Mouse (Mus musculus) kidney, adult 8-10 months (tissue): ENCODE measurements at regions not wholly inside any gene's neighbourhood (a gene's known extent, or its start where the extent isn't known, plus 50 kb on each side); places are given as distances from the start of the nearest gene placed in this dataset.

ENCODE experiments used
- DNase-seq, 2 experiments: peaks; one replicate each; pipeline ENCODE4 v3.0.0; 2022

GRCm38 (mm10) chr12:74516527-74516926 is 200.3 kb upstream of the Gm11042 start:
- DNase-seq: no peak

DNA sequence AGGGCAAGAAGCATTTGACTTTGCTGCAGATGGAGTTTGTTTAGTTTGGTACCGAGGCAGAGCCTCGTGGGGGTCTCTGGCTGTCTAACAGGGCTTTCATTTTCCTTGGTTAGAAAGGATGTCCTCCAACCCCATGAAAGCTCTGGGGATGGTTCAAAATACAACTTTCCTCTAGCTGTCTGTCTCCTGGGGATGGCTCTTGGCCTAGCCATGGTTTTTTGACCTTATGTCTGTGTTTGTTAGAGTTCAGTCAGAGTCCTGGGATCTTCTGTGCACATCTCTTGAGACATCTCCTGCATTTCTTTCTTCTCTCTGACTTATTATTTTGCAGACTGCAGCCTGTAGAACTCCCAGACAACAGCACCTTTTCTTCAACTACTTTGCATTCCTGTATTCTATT is 186.6 kb upstream of the Gm11042 start:
- no peak for DNase-seq

DNA sequence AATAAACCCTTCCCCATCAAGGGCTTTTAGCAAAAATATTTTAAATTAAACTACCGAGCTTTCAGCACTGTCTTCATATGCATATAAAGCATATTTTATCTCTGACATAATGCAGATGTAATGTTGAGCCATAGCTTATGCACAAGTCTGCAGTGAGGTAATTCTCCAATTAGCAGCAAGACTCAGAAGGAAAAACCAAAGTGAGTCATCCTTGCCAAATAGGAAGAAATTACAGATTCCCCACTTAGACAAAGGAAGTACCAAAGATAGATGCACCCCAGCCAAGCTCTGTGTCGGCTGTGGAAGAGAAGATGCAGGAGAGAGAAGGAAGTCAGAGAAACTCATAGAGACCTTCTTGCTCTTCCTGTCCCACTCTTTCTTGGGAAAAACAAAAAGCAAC is 161.4 kb upstream of the Gm11042 start:
- no peak for DNase-seq

DNA sequence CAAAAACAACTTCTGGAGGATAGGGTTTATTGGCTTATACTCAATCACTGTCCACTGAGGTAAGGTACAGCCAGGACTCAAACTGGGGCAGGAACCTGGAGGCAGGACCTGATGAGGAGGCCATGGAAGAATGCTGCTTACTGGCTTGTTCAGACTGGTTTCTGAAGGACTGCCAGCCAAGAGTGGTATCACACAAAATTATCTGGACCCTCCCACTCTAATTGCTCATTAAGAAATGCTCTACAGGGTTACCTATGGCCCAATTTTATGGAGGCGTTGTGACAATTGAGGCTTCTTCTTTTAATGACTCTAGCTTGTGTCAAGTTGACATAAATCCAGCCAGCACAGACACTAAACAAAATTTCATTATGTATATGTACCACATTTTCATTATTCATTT is 158.5 kb upstream of the Gm11042 start:
- no peak for DNase-seq

DNA sequence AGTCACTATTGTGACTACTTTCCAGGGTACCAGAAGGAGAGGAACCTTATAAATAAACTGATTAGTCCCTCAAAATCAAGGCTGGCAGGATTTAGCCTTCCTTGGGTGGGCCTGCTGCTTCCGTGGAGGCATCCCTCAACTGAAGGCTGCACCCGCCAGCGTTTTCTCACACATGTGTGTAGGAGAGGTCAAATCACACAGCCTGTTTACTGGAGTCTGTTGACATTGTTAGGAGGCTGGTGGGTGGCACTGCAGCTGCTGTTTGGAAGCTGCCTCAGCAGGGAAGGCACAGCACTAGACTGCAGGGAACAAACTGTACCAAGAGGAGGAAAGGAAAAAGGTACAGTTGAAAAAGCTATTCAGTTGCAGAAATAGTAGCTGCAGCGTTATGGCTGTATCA is 142.3 kb upstream of the Gm11042 start:
- DNase-seq: no peak

GRCm38 (mm10) chr12:74452375-74453090 is 136.3 kb upstream of the Gm11042 start:
- DNase-seq: no peak

GRCm38 (mm10) chr12:74448248-74448647 is 132.1 kb upstream of the Gm11042 start:
- no peak for DNase-seq

DNA sequence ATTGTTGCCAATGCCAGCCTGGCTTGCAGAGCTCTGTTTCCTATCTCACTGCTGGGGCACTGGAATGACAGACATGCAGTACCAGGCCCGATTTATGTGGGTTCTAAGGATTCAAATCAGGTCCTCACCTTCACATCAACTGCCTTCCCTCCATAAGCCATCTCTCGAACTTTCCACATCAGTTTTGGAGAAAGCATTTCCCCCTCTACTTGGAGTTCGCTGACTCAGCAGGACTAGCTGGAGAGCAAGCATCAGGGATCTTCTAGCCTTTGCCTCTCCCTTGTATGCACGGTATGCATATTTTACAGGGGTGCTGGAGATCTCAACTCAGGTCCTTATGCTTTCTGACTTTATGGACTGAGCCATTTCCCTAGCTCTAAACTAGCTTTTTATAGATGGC is 118.7 kb upstream of the Gm11042 start:
- DNase-seq: no peak

DNA sequence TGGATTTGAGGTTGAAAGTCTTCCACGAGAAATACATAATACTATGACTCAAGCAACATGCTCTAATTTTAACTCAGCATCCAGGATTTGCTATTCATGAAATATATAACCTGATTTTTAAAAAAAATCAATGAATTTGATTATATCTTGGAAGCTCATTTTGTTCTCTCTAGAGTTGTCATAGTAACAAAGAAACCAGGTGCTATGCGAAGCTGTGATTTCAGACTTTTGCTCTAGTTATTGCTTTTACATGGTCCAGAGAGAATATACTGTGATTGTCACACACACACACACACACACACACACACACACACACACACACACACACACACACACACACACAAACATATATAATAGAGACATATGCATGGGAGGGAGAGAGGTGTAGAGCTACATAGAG is 98.5 kb upstream of the Gm11042 start:
- DNase-seq: no peak

DNA sequence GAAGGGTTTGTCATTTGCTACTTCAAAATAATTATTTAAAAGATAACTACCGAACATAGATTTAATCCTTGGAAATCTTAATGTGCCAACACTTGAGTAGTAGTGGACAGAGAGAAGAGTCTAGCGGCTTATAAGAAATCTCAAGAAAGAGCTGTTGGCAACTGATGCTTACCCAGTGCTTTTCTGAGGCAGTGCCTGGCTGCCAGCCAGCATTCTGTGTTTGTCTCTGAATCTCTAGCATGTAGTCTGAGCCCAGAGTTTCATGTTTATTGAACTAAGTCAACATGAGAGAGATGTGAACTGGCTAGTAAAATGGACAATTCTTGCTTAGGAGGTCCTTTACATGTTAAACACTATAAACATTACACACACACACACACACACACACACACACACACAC is 94.3 kb upstream of the Gm11042 start:
- no peak for DNase-seq

DNA sequence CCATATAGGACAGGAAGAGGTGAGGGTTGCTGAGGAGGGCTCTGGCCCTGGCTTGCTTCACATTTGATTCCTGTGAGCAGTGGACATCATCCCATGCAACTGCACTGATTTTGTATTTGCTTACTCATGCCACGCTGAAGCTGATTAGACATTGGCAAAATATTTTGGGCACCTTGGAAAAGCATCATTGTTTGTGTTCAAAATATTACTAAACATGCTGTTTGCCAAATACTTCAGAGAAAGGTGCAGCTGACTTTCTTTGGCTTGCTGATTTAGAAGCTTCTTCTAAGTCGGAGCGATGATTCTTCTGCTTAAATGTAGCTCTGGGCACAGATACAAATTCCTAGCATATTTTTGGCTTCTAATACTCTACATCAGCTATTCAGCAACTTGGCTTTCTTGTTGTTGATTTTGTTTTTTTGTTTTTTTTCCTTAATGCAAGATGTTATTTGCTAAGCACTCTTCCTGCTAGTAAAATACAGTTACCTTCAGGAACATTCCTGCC is 91.4 kb upstream of the Gm11042 start:
- DNase-seq: no peak

DNA sequence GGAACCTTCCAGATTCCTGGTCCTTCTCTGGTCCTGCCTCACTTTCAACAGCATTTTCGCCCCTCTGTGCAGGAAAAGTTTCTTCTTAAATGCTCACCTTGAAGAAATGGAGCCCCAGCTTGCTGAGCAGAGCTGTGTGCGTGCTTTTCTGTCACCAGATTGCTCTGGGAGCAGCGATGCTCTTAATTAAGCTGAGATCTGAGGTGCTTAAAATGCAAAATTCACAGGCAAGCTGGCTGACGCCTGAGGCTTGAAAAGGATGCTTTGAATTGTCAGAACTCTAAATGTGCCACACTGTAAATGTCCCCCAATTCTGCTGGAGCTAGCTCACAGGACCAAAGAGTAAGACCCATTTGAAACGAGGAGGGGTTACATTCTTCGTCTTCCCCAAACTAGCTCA is 73.6 kb upstream of the Gm11042 start:
- DNase-seq: no peak
